Mouse (Mus musculus): Measurements from ENCODE around the gene Lnpep. TPM values are rescaled to one million over a fixed set of nuclear protein-coding genes. Genes with fewer than 3 reads are reported as not detected.
"Not testable (repeated sequence)": the region's sequence is repeated elsewhere in the genome, so short reads cannot be mapped to it uniquely, and the experiment has no call there.

Lnpep gene
- total RNA-seq, 1 experiment = 44.8 TPM

DNA sequence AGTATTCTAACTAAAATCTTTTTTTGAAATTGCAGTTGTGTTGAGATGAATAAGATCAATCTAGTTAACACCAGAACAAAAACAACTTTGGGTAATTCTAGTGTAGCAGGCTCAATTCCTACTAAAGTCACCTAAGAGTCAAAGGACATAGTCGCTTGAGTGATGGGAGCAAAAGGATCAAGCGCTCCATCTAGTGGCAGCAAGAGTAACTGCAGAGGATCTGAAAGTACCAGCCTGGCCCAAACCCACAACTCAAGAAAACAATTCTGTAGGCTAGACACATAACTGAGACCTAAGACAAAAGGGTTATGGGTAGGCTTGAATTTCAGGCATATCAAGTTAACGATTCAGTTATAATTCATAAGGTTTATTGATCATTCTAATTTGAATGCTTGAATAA lies 20.9 kb upstream of the Lnpep start:
- Histone ChIP-seq H3K4me3 (ENCODE audit: insufficient read depth in 1 of 2, low read depth in 1 of 2, low read length in 2 of 2, poor library complexity in 1 of 2, severe bottlenecking in 1 of 2) (no peak overlapping the region), H3K36me3 (ENCODE audit: control insufficient read depth, insufficient read depth, low read length, poor library complexity, severe bottlenecking) (no peaks in the 10 kb centered on the region), H3K9me3 (ENCODE audit: control insufficient read depth, insufficient read depth, low read depth, low read length) (no peaks in the 10 kb centered on the region), H3K27ac (ENCODE audit: insufficient read depth, low read depth, low read length, poor library complexity, severe bottlenecking) (no peak overlapping the region), H3K4me1 (ENCODE audit: control insufficient read depth in 2 of 2, insufficient read depth in 2 of 2, low read length in 2 of 2, poor library complexity in 1 of 2) (no peaks in the 10 kb centered on the region), H3K9ac (ENCODE audit: insufficient read depth, low read depth, low read length, poor library complexity, severe bottlenecking) (no peak overlapping the region)
- TF ChIP-seq ZC3H11A (IDR thresholded peaks at IDR 0.05; ENCODE audit: borderline replicate concordance, low read depth, low read length) (peak; percentile 95), CHD2 (IDR thresholded peaks at IDR 0.05; ENCODE audit: low read depth, low read length) (no peak)
- DNase-seq (ENCODE audit: low read depth, low spot score) = peak; percentile 45
- in situ Hi-C loops (cut with MboI; ENCODE audit: low sequenced_read_pairs in 2 of 2, unreplicated experiment in 2 of 2) = loop anchor here in 1 of 2 experiments (5.0 kb wide), 1 partner anchor 248 kb away; no protein-coding TSS in a partner anchor

DNA sequence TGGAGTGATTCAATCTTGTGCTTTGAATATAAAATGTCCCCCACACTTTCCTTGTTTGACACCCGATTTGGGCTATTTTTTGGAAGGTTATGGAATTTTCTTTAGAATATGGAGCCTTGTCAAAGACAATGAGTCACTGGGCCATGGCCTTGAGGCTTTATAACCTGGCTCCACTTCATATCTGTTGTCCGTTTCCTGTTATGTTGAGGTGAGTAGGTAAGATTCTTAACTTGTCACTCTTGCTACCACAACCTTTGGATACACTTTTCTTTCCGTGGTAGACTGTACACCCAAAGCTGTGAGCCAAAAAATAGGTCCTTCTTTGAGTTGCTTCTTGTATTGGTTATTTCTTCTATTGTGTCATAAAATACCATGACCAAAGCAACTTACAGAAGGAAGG lies 12.5 kb upstream of the Lnpep start:
- no peak for DNase-seq (ENCODE audit: low read depth, low spot score)
- Histone ChIP-seq H3K9ac (ENCODE audit: insufficient read depth, low read depth, low read length, poor library complexity, severe bottlenecking) (no peak overlapping the region), H3K4me3 (ENCODE audit: insufficient read depth in 1 of 2, low read depth in 1 of 2, low read length in 2 of 2, poor library complexity in 1 of 2, severe bottlenecking in 1 of 2) (no peak overlapping the region), H3K27ac (ENCODE audit: insufficient read depth, low read depth, low read length, poor library complexity, severe bottlenecking) (no peak overlapping the region), H3K9me3 (ENCODE audit: control insufficient read depth, insufficient read depth, low read depth, low read length) (no peaks in the 10 kb centered on the region), H3K4me1 (ENCODE audit: control insufficient read depth in 2 of 2, insufficient read depth in 2 of 2, low read length in 2 of 2, poor library complexity in 1 of 2) (no peaks in the 10 kb centered on the region), H3K36me3 (ENCODE audit: control insufficient read depth, insufficient read depth, low read length, poor library complexity, severe bottlenecking) (no peaks in the 10 kb centered on the region)
- in situ Hi-C loops (cut with MboI; ENCODE audit: low sequenced_read_pairs in 2 of 2, unreplicated experiment in 2 of 2) = no loop called here
- TF ChIP-seq ZC3H11A (IDR thresholded peaks at IDR 0.05; ENCODE audit: borderline replicate concordance, low read depth, low read length) (no peak), ZNF384 (IDR thresholded peaks at IDR 0.05; ENCODE audit: low read depth, low read length) (no peak), CHD2 (IDR thresholded peaks at IDR 0.05; ENCODE audit: low read depth, low read length) (no peak)

DNA sequence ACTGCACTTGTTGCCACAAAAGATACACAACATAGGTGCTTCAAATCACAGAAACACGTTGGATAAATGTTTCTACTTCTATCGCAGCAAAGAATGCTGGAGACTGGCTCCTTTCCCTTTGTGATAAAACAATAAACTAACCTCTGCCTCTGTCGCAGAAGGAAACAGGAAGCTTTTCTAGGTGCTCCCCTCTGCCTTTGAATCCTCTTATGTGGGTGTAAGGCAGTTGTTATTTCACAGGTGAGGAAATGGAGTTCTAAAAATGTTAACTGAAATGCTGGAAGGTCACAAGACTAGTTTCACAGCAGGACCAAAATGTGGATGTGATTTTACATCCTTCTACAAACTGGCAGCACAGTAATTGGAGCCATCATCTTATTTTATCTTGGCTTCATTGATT lies 11.3 kb upstream of the Lnpep start:
- no peak for DNase-seq (ENCODE audit: low read depth, low spot score)
- Histone ChIP-seq H3K36me3 (ENCODE audit: control insufficient read depth, insufficient read depth, low read length, poor library complexity, severe bottlenecking) (no peaks in the 10 kb centered on the region), H3K4me3 (ENCODE audit: insufficient read depth in 1 of 2, low read depth in 1 of 2, low read length in 2 of 2, poor library complexity in 1 of 2, severe bottlenecking in 1 of 2) (no peak overlapping the region), H3K9me3 (ENCODE audit: control insufficient read depth, insufficient read depth, low read depth, low read length) (no peaks in the 10 kb centered on the region), H3K27ac (ENCODE audit: insufficient read depth, low read depth, low read length, poor library complexity, severe bottlenecking) (no peak overlapping the region), H3K9ac (ENCODE audit: insufficient read depth, low read depth, low read length, poor library complexity, severe bottlenecking) (no peak overlapping the region), H3K4me1 (ENCODE audit: control insufficient read depth in 2 of 2, insufficient read depth in 2 of 2, low read length in 2 of 2, poor library complexity in 1 of 2) (no peaks in the 10 kb centered on the region)
- TF ChIP-seq ZNF384 (IDR thresholded peaks at IDR 0.05; ENCODE audit: low read depth, low read length) = no peak
- in situ Hi-C loops (cut with MboI; ENCODE audit: low sequenced_read_pairs in 2 of 2, unreplicated experiment in 2 of 2) = no loop called here

DNA sequence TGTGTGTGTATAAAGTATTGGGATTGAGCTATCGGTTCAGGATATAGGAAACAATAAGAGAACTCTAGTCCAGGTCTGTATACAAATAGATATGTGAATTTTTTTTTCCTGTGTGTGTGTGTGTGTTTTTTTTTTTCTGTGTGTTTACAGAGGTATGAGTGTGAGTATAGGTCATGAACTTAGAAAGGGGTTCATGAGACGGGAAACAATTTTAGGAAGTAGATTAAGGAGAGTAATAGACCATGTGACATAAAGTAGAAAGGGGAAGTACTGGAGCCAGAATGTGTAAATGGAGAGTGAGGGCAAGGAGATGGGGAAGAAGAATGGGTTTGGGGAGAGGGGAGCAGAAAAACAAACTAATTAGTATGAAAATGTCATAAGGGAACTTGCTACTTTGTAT lies 9.2 kb upstream of the Lnpep start:
- 0 out of 2 replicates have a peak, but pooled peaks cover 3% of the 10 kb centered on the region for H3K9me3 ChIP-seq (ENCODE audit: control insufficient read depth, insufficient read depth, low read depth, low read length)
- TF ChIP-seq ZNF384 (IDR thresholded peaks at IDR 0.05; ENCODE audit: low read depth, low read length) (no peak), HCFC1 (IDR thresholded peaks at IDR 0.05; ENCODE audit: borderline replicate concordance, insufficient read depth, low read length) (no peak), MAFK (IDR thresholded peaks at IDR 0.05; ENCODE audit: insufficient read depth, low read depth, low read length) (no peak), ZC3H11A (IDR thresholded peaks at IDR 0.05; ENCODE audit: borderline replicate concordance, low read depth, low read length) (no peak)
- H3K9ac ChIP-seq (ENCODE audit: insufficient read depth, low read depth, low read length, poor library complexity, severe bottlenecking) = no peak overlapping the region
- H3K4me1 ChIP-seq (ENCODE audit: control insufficient read depth in 2 of 2, insufficient read depth in 2 of 2, low read length in 2 of 2, poor library complexity in 1 of 2) = no peaks in the 10 kb centered on the region
- H3K36me3 ChIP-seq (ENCODE audit: control insufficient read depth, insufficient read depth, low read length, poor library complexity, severe bottlenecking) = no peaks in the 10 kb centered on the region
- DNase-seq (ENCODE audit: low read depth, low spot score) = no peak
- in situ Hi-C loops (cut with MboI; ENCODE audit: low sequenced_read_pairs in 2 of 2, unreplicated experiment in 2 of 2) = no loop called here
- H3K27ac ChIP-seq (ENCODE audit: insufficient read depth, low read depth, low read length, poor library complexity, severe bottlenecking) = no peak overlapping the region
- no peak overlapping the region for H3K4me3 ChIP-seq (ENCODE audit: insufficient read depth in 1 of 2, low read depth in 1 of 2, low read length in 2 of 2, poor library complexity in 1 of 2, severe bottlenecking in 1 of 2)

DNA sequence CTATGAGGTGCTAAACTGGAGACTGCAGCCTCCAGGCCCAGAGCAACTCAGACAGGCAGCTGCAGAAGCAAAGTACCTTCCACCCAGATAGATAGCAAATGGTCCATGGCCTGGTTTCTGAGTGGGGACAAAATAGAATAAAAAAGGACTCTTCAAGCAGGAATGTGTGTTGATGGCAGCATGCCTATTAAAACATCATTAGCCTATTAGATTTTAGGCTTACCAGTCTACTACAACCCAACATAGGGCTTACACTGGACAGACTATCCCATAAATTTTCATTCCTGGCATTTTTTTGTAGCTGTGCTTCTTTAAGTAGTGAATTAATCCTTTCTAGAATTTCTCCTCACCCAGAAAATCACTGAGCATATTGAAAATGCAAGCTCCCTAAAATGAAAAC lies 7.1 kb upstream of the Lnpep start:
- H3K27ac ChIP-seq (ENCODE audit: insufficient read depth, low read depth, low read length, poor library complexity, severe bottlenecking) = no peak overlapping the region
- 0 out of 2 replicates have a peak, but pooled peaks cover 3% of the 10 kb centered on the region for H3K9me3 ChIP-seq (ENCODE audit: control insufficient read depth, insufficient read depth, low read depth, low read length)
- no peaks in the 10 kb centered on the region for H3K36me3 ChIP-seq (ENCODE audit: control insufficient read depth, insufficient read depth, low read length, poor library complexity, severe bottlenecking)
- in situ Hi-C loops (cut with MboI; ENCODE audit: low sequenced_read_pairs in 2 of 2, unreplicated experiment in 2 of 2) = no loop called here
- H3K4me1 ChIP-seq (ENCODE audit: control insufficient read depth in 2 of 2, insufficient read depth in 2 of 2, low read length in 2 of 2, poor library complexity in 1 of 2) = no peaks in the 10 kb centered on the region
- H3K9ac ChIP-seq (ENCODE audit: insufficient read depth, low read depth, low read length, poor library complexity, severe bottlenecking) = no peak overlapping the region
- DNase-seq (ENCODE audit: low read depth, low spot score) = no peak
- H3K4me3 ChIP-seq (ENCODE audit: insufficient read depth in 1 of 2, low read depth in 1 of 2, low read length in 2 of 2, poor library complexity in 1 of 2, severe bottlenecking in 1 of 2) = no peak overlapping the region
- TF ChIP-seq HCFC1 (IDR thresholded peaks at IDR 0.05; ENCODE audit: borderline replicate concordance, insufficient read depth, low read length) (no peak), MAFK (IDR thresholded peaks at IDR 0.05; ENCODE audit: insufficient read depth, low read depth, low read length) (no peak), ZC3H11A (IDR thresholded peaks at IDR 0.05; ENCODE audit: borderline replicate concordance, low read depth, low read length) (no peak), CHD2 (IDR thresholded peaks at IDR 0.05; ENCODE audit: low read depth, low read length) (no peak), ZNF384 (IDR thresholded peaks at IDR 0.05; ENCODE audit: low read depth, low read length) (no peak)

DNA sequence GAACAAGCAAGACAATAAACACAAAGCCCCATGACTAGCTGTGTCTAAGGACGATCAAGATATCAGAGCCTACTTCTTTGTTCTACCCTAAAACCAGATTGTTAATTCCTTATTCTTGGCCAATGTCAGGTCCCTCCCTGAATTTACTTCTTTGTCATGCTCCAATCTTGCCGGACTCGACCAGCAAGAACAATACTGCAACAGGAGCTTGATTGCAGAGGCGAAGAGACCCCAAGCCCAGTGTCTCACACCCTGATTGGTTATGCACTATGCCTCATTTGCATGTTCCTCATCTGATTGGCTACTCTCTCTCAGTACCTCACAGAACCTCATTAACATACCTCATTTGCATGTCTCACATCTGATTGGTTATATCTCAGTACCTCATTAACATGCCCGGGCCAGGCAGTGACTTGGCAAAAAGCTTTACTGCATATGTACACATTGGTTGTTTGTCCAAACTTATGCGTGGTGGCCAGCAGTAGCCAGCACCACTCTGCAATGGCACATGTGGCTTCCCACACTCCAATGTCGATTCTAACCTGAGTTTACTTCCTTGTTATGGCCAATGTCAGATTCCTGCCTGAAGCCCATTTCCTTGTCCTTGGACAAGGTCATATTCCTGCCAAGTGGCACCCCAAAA lies 3.5 kb upstream of the Lnpep start:
- H3K9ac ChIP-seq (ENCODE audit: insufficient read depth, low read depth, low read length, poor library complexity, severe bottlenecking); H3K9me3 ChIP-seq (ENCODE audit: control insufficient read depth, insufficient read depth, low read depth, low read length); DNase-seq (ENCODE audit: low read depth, low spot score); H3K4me1 ChIP-seq (ENCODE audit: control insufficient read depth in 2 of 2, insufficient read depth in 2 of 2, low read length in 2 of 2, poor library complexity in 1 of 2); in situ Hi-C loops (cut with MboI; ENCODE audit: low sequenced_read_pairs in 2 of 2, unreplicated experiment in 2 of 2); H3K4me3 ChIP-seq (ENCODE audit: insufficient read depth in 1 of 2, low read depth in 1 of 2, low read length in 2 of 2, poor library complexity in 1 of 2, severe bottlenecking in 1 of 2); H3K36me3 ChIP-seq (ENCODE audit: control insufficient read depth, insufficient read depth, low read length, poor library complexity, severe bottlenecking): not testable (repeated sequence)
- H3K27ac ChIP-seq (ENCODE audit: insufficient read depth, low read depth, low read length, poor library complexity, severe bottlenecking) = peak overlapping the region; percentile 85; the same call in 1 of the 2 replicates

All from ES-E14 (cell line).